Mouse (Mus musculus): ENCODE measurements at regions not wholly inside any gene's neighbourhood (a gene's known extent, or its start where the extent isn't known, plus 50 kb on each side); places are given as distances from the start of the nearest gene placed in this dataset.

GRCm38 (mm10) chr19:59784401-59785046 lies 158.9 kb downstream of the Rab11fip2 start:
- 38% methylated on average over 9 of the region's 9 CpGs for WGBS
- Histone ChIP-seq H3K27ac (replicated peaks; ENCODE audit: low read depth, low read length) (no peak overlapping the region), H3K4me2 (ENCODE audit: low read depth, low read length) (no peak overlapping the region), H3K27me3 (ENCODE audit: control insufficient read depth, insufficient read depth, low read length) (no peaks in the 10 kb centered on the region), H3K4me1 (ENCODE audit: control insufficient read depth, insufficient read depth, low read length) (no peaks in the 10 kb centered on the region), H3K9ac (replicated peaks; ENCODE audit: low read length) (no peak overlapping the region), H3K36me3 (replicated peaks; ENCODE audit: control insufficient read depth, insufficient read depth, low read depth, low read length) (no peaks in the 10 kb centered on the region), H3K4me3 (ENCODE audit: low read depth, low read length) (no peak overlapping the region), H3K9me3 (replicated peaks; ENCODE audit: control insufficient read depth, low read length) (no peaks in the 10 kb centered on the region)
- DNase-seq (ENCODE audit: low spot score) (peak; percentile 38), ATAC-seq (replicated peaks; ENCODE audit: insufficient number of reproducible peaks, low FRiP score, low TSS enrichment, low read depth) (no peak)

GRCm38 (mm10) chr19:59831304-59831703 lies 112.2 kb downstream of the Rab11fip2 start:
- WGBS: 90% methylated on average over 4 of the region's 4 CpGs
- no peak overlapping the region for H3K9ac ChIP-seq (replicated peaks; ENCODE audit: low read length)
- H3K36me3 ChIP-seq (replicated peaks; ENCODE audit: control insufficient read depth, insufficient read depth, low read depth, low read length): no peaks in the 10 kb centered on the region
- no peaks in the 10 kb centered on the region for H3K9me3 ChIP-seq (replicated peaks; ENCODE audit: control insufficient read depth, low read length)
- H3K27me3 ChIP-seq (ENCODE audit: control insufficient read depth, insufficient read depth, low read length): no peaks in the 10 kb centered on the region
- no peak overlapping the region for H3K27ac ChIP-seq (replicated peaks; ENCODE audit: low read depth, low read length)
- no peaks in the 10 kb centered on the region for H3K4me1 ChIP-seq (ENCODE audit: control insufficient read depth, insufficient read depth, low read length)
- DNase-seq (ENCODE audit: low spot score) (no peak), ATAC-seq (replicated peaks; ENCODE audit: insufficient number of reproducible peaks, low FRiP score, low TSS enrichment, low read depth) (no peak)
- H3K4me2 ChIP-seq (ENCODE audit: low read depth, low read length): no peak overlapping the region
- no peak overlapping the region for H3K4me3 ChIP-seq (ENCODE audit: low read depth, low read length)

GRCm38 (mm10) chr19:59837138-59837537 lies 106.3 kb downstream of the Rab11fip2 start:
- Histone ChIP-seq H3K36me3 (replicated peaks; ENCODE audit: control insufficient read depth, insufficient read depth, low read depth, low read length) (no peaks in the 10 kb centered on the region), H3K4me1 (ENCODE audit: control insufficient read depth, insufficient read depth, low read length) (no peaks in the 10 kb centered on the region), H3K9ac (replicated peaks; ENCODE audit: low read length) (no peak overlapping the region), H3K4me2 (ENCODE audit: low read depth, low read length) (no peak overlapping the region), H3K27ac (replicated peaks; ENCODE audit: low read depth, low read length) (no peak overlapping the region), H3K27me3 (ENCODE audit: control insufficient read depth, insufficient read depth, low read length) (no peaks in the 10 kb centered on the region), H3K4me3 (ENCODE audit: low read depth, low read length) (no peak overlapping the region), H3K9me3 (replicated peaks; ENCODE audit: control insufficient read depth, low read length) (no peaks in the 10 kb centered on the region)
- 87% methylated on average over 4 of the region's 4 CpGs for WGBS
- no peak for DNase-seq (ENCODE audit: low spot score)
- ATAC-seq (replicated peaks; ENCODE audit: insufficient number of reproducible peaks, low FRiP score, low TSS enrichment, low read depth): no peak

- Histone ChIP-seq H3K27me3 (ENCODE audit: control insufficient read depth, insufficient read depth, low read length) (no peaks in the 10 kb centered on the region), H3K4me1 (ENCODE audit: control insufficient read depth, insufficient read depth, low read length) (no peaks in the 10 kb centered on the region), H3K4me3 (ENCODE audit: low read depth, low read length) (no peak overlapping the region), H3K4me2 (ENCODE audit: low read depth, low read length) (no peak overlapping the region), H3K27ac (replicated peaks; ENCODE audit: low read depth, low read length) (no peak overlapping the region), H3K9me3 (replicated peaks; ENCODE audit: control insufficient read depth, low read length) (no peaks in the 10 kb centered on the region), H3K9ac (replicated peaks; ENCODE audit: low read length) (no peak overlapping the region), H3K36me3 (replicated peaks; ENCODE audit: control insufficient read depth, insufficient read depth, low read depth, low read length) (no peaks in the 10 kb centered on the region)
- no peak for ATAC-seq (replicated peaks; ENCODE audit: insufficient number of reproducible peaks, low FRiP score, low TSS enrichment, low read depth)
- DNase-seq (ENCODE audit: low spot score): no peak
- 50% methylated on average over 6 of the region's 6 CpGs for WGBS
Measured at GRCm38 (mm10) chr19:59837628-59838027, 105.8 kb downstream of the Rab11fip2 start.

GRCm38 (mm10) chr19:59844270-59844669 lies 99.2 kb downstream of the Rab11fip2 start:
- no peak overlapping the region for H3K9ac ChIP-seq (replicated peaks; ENCODE audit: low read length)
- no peaks in the 10 kb centered on the region for H3K36me3 ChIP-seq (replicated peaks; ENCODE audit: control insufficient read depth, insufficient read depth, low read depth, low read length)
- no peak overlapping the region for H3K27ac ChIP-seq (replicated peaks; ENCODE audit: low read depth, low read length)
- H3K9me3 ChIP-seq (replicated peaks; ENCODE audit: control insufficient read depth, low read length): no peaks in the 10 kb centered on the region
- no peak overlapping the region for H3K4me2 ChIP-seq (ENCODE audit: low read depth, low read length)
- DNase-seq (ENCODE audit: low spot score) (no peak), ATAC-seq (replicated peaks; ENCODE audit: insufficient number of reproducible peaks, low FRiP score, low TSS enrichment, low read depth) (no peak)
- H3K27me3 ChIP-seq (ENCODE audit: control insufficient read depth, insufficient read depth, low read length): no peaks in the 10 kb centered on the region
- WGBS: 79% methylated on average over 3 of the region's 3 CpGs
- no peak overlapping the region for H3K4me3 ChIP-seq (ENCODE audit: low read depth, low read length)
- H3K4me1 ChIP-seq (ENCODE audit: control insufficient read depth, insufficient read depth, low read length): no peaks in the 10 kb centered on the region

GRCm38 (mm10) chr19:59846807-59847206 lies 96.6 kb downstream of the Rab11fip2 start:
- no peaks in the 10 kb centered on the region for H3K4me1 ChIP-seq (ENCODE audit: control insufficient read depth, insufficient read depth, low read length)
- no peak for DNase-seq (ENCODE audit: low spot score)

GRCm38 (mm10) chr19:59850696-59851095 lies 92.8 kb downstream of the Rab11fip2 start:
- Histone ChIP-seq H3K27ac (replicated peaks; ENCODE audit: low read depth, low read length) (no peak overlapping the region), H3K4me2 (ENCODE audit: low read depth, low read length) (no peak overlapping the region), H3K4me3 (ENCODE audit: low read depth, low read length) (no peak overlapping the region), H3K36me3 (replicated peaks; ENCODE audit: control insufficient read depth, insufficient read depth, low read depth, low read length) (no peaks in the 10 kb centered on the region), H3K4me1 (ENCODE audit: control insufficient read depth, insufficient read depth, low read length) (no peaks in the 10 kb centered on the region), H3K9ac (replicated peaks; ENCODE audit: low read length) (no peak overlapping the region), H3K27me3 (ENCODE audit: control insufficient read depth, insufficient read depth, low read length) (no peaks in the 10 kb centered on the region), H3K9me3 (replicated peaks; ENCODE audit: control insufficient read depth, low read length) (no peaks in the 10 kb centered on the region)
- ATAC-seq (replicated peaks; ENCODE audit: insufficient number of reproducible peaks, low FRiP score, low TSS enrichment, low read depth) (no peak), DNase-seq (ENCODE audit: low spot score) (no peak)
- WGBS: 38% methylated on average over 5 of the region's 5 CpGs

More at GRCm38 (mm10) chr19:59846807-59847206, 96.6 kb downstream of the Rab11fip2 start:
- 86% methylated on average over 1 of the region's 1 CpGs for WGBS
- Histone ChIP-seq H3K9me3 (replicated peaks; ENCODE audit: control insufficient read depth, low read length) (no peaks in the 10 kb centered on the region), H3K27me3 (ENCODE audit: control insufficient read depth, insufficient read depth, low read length) (no peaks in the 10 kb centered on the region), H3K27ac (replicated peaks; ENCODE audit: low read depth, low read length) (no peak overlapping the region), H3K4me3 (ENCODE audit: low read depth, low read length) (no peak overlapping the region), H3K9ac (replicated peaks; ENCODE audit: low read length) (no peak overlapping the region), H3K4me2 (ENCODE audit: low read depth, low read length) (no peak overlapping the region), H3K36me3 (replicated peaks; ENCODE audit: control insufficient read depth, insufficient read depth, low read depth, low read length) (no peaks in the 10 kb centered on the region)
- ATAC-seq (replicated peaks; ENCODE audit: insufficient number of reproducible peaks, low FRiP score, low TSS enrichment, low read depth): no peak

GRCm38 (mm10) chr19:59852011-59852738 lies 91.3 kb downstream of the Rab11fip2 start:
- WGBS: 34% methylated on average over 1 of the region's 1 CpGs

More at GRCm38 (mm10) chr19:59852011-59852738, 91.3 kb downstream of the Rab11fip2 start:
- no peak overlapping the region for H3K4me2 ChIP-seq (ENCODE audit: low read depth, low read length)
- no peak overlapping the region for H3K27ac ChIP-seq (replicated peaks; ENCODE audit: low read depth, low read length)
- no peak overlapping the region for H3K9ac ChIP-seq (replicated peaks; ENCODE audit: low read length)
- no peaks in the 10 kb centered on the region for H3K4me1 ChIP-seq (ENCODE audit: control insufficient read depth, insufficient read depth, low read length)
- no peaks in the 10 kb centered on the region for H3K9me3 ChIP-seq (replicated peaks; ENCODE audit: control insufficient read depth, low read length)
- ATAC-seq (replicated peaks; ENCODE audit: insufficient number of reproducible peaks, low FRiP score, low TSS enrichment, low read depth): no peak
- DNase-seq (ENCODE audit: low spot score): no peak
- no peaks in the 10 kb centered on the region for H3K36me3 ChIP-seq (replicated peaks; ENCODE audit: control insufficient read depth, insufficient read depth, low read depth, low read length)
- no peaks in the 10 kb centered on the region for H3K27me3 ChIP-seq (ENCODE audit: control insufficient read depth, insufficient read depth, low read length)
- H3K4me3 ChIP-seq (ENCODE audit: low read depth, low read length): no peak overlapping the region
